Mouse (Mus musculus) E14TG2a.4 (cell line): ENCODE measurements around the gene Raf1.

ENCODE experiments used
- H3K27me3 ChIP-seq: 2 replicates; pipeline ENCODE4 v1.6.1; 2014; ENCODE audit warnings: low read length, control low read depth; ENCODE audit not compliant: insufficient read depth
- H3K36me3 ChIP-seq: 2 replicates; pipeline ENCODE4 v1.6.1; 2014; ENCODE audit warnings: low read length, control low read depth; ENCODE audit not compliant: insufficient read depth
- H3K4me1 ChIP-seq: replicated peaks from 2 replicates; pipeline ENCODE4 v1.6.1; 2014; ENCODE audit warnings: low read depth, low read length, control low read depth
- H3K4me3 ChIP-seq: replicated peaks from 2 replicates; pipeline ENCODE4 v1.5.1; 2014; ENCODE audit warnings: mild to moderate bottlenecking, low read length
- H3K9me3 ChIP-seq: 2 replicates; pipeline ENCODE4 v1.6.1; 2014; ENCODE audit warnings: low read length, control low read depth
- CTCF ChIP-seq: conservative IDR thresholded peaks from 2 replicates; pipeline ENCODE4 v1.5.1; 2014; ENCODE audit warnings: low read length
- NANOG ChIP-seq: IDR thresholded peaks from 2 replicates; pipeline ENCODE4 v1.6.1; 2014; ENCODE audit warnings: borderline replicate concordance, low read length, mixed read lengths
- POU5F1 ChIP-seq: IDR thresholded peaks from 2 replicates; pipeline ENCODE4 v1.6.1; 2014; ENCODE audit warnings: low read length, borderline replicate concordance

The Raf1 gene

DNA sequence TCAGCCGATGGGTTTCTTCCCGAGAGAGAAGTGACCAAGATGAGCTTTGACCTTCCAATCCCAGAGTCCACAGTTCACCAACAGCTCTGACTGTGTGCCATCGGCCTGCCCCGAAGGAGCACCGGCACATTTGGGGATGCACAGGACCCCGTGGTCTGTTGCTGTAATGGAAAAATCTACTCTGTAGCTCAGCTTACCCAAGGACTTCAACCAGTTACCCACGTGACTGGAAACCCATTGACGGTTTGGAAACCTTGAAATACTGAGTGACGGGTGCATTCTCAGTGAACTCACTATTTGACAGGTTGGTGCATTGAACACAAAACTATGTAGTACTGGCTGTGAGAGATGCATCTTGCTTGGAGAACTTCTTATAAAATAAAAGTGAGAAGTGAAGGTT is 98.5 kb downstream of the Raf1 start:
- Histone ChIP-seq H3K36me3 (peaks cover 81% of the 10 kb centered on the region), H3K4me3 (no peak overlapping the region), H3K4me1 (peaks cover 5% of the 10 kb centered on the region), H3K27me3 (no peaks in the 10 kb centered on the region), H3K9me3 (no peaks in the 10 kb centered on the region)
- TF ChIP-seq NANOG (no peak), POU5F1 (no peak), CTCF (no peak)

DNA sequence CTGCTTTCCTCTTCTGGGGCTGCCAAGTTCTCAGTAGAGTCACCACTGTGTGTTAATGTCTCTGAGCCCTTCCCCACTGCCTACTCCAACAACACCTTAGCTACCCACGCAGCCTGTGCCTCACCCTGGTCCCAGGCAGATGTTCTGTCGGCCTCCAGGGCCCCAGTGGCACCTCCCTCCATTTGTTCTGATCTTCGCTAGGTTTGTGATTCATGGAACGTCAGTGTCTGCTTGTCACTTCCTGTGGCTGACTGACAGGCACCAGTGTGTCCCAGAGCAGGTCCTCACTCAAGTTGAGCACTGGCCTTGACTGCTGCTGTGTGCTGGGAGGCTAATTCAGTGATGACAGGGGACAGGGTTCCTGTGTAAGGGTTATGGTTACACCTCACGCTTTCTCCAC is 99.0 kb downstream of the Raf1 start:
- Histone ChIP-seq H3K4me3 (no peak overlapping the region), H3K27me3 (no peaks in the 10 kb centered on the region), H3K4me1 (no peaks in the 10 kb centered on the region), H3K36me3 (peaks cover 87% of the 10 kb centered on the region), H3K9me3 (no peaks in the 10 kb centered on the region)
- no peak for TF ChIP-seq POU5F1
- no peak for TF ChIP-seq NANOG
- TF ChIP-seq CTCF, result no peak

DNA sequence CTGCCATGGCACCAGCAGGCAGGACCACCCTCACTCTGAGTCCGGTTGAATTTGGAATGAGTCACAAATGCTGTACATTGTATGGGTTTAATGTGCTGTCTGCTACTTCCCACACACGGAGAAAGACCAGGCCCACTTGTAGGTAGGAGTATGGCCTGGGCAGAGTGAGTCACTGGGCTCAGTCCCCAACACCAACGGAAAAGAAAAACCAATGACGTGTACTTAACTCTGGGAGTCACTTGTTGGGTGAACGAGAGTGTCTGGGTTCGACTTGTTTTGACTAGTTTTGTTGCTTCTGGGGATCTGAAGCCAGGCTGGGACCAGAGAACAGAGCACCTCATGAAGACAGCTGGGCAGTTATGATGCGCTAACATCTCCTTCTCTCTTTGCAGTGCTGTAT is 102.3 kb downstream of the Raf1 start:
- Histone ChIP-seq H3K4me1 (no peaks in the 10 kb centered on the region), H3K9me3 (peaks cover 14% of the 10 kb centered on the region), H3K4me3 (no peak overlapping the region), H3K27me3 (no peaks in the 10 kb centered on the region), H3K36me3 (peaks cover 99% of the 10 kb centered on the region)
- no peak for TF ChIP-seq CTCF
